Mouse (Mus musculus): ENCODE results near the gene Kmt2a. TPM values are rescaled to one million over a fixed set of nuclear protein-coding genes. Genes with fewer than 3 reads are reported as not detected.

Gene Kmt2a
- polyA plus RNA-seq, 1 experiment from 2014 or later: 22.2 TPM

DNA sequence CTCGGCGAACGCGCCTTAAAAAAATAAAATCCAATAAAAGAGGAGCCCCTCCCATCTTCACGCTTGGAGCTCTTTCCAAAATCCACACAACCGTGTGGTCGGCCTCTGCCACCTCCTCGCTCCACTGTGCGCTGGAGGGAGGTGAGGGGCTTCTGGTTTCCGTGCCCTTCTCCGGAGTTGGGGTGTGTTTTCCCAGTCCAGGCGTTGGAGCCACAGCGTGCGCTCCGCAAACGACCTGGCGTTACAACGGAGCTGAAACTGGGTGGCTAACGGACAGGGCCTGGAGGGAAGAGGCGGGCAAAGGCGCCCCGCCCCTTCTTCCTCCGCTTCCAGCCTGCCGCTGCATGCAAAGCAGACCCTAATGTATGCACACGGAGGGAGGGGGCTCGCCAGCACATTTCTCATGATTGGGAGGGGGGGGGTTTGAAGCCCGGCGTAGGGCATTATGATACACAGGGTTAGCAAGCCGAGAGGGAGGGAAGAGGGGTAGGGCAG, 892 bp upstream of the Kmt2a start:
- DNase-seq (ENCODE audit: low read depth, low spot score): no peak
- POLR2A ChIA-PET: interaction anchor here (0.6 to 1.9 kb wide), 7 partner anchors 10 to 104 kb away, joined by 3 to 9 read pairs (median 3); no protein-coding TSS in a partner anchor
- CTCF ChIA-PET: interaction anchor here (1.0 kb wide), 1 partner anchor 38 kb away, joined by 4 read pairs; the partner anchor contains the start of gene Atp5l
- H3K27me3 ChIP-seq: no peaks in the 10 kb centered on the region
- no peak for TF ChIP-seq CTCF (IDR thresholded peaks at IDR 0.05)
- in situ Hi-C loops (cut with MboI; ENCODE audit: low pct_unique_long_range_greater_than_20kb): no loop called here
- ATAC-seq: peak; percentile 49

DNA sequence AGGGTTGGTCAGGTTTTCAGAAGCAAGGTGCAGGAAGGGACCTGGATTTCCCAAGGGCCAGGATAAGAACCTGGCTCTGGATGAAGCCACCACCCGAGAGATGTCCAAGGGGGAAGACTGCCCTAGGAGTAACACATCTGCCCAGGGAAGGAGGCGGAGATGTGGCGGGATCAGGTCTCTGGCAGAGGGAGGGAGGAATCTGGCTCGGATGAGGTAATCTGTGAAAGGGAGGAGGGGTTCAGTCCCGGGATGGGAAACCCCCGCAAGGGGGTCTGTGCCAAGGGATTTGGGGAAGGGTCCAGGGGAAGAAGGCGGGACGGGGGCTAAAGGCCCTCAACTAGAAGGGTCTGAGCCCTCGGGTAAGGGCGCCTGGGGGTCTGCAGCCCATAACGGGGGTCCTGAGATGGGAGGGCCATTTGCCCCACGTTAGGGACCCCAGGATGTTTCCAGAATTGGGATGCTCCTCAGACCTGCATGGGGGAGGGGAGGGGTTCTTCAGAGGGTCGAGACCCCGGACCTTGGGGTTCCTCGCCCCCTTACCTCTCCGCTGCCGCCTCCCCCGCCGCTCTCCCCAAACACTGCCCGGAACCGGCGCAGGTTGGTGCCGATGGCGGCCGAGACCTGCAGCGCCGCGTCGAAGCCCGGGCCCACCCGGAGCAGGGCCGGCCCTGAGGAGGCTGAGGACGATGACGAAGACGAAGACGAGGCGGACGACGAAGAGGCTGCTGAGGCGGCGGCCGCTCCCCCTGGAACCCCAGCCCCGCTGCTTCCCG, 601 bp downstream of the Kmt2a start:
- TF ChIP-seq CTCF (IDR thresholded peaks at IDR 0.05): no peak
- ATAC-seq (peak; percentile 15), DNase-seq (ENCODE audit: low read depth, low spot score) (no peak)
- in situ Hi-C loops (cut with MboI; ENCODE audit: low pct_unique_long_range_greater_than_20kb): no loop called here
- no peaks in the 10 kb centered on the region for H3K27me3 ChIP-seq
- ChIA-PET POLR2A (interaction anchor here (1.9 kb wide), 1 partner anchor 12 kb away, joined by 7 read pairs; no protein-coding TSS in a partner anchor), CTCF (interaction anchor here (1.0 kb wide), 1 partner anchor 27 kb away, joined by 3 read pairs; no protein-coding TSS in a partner anchor)

DNA sequence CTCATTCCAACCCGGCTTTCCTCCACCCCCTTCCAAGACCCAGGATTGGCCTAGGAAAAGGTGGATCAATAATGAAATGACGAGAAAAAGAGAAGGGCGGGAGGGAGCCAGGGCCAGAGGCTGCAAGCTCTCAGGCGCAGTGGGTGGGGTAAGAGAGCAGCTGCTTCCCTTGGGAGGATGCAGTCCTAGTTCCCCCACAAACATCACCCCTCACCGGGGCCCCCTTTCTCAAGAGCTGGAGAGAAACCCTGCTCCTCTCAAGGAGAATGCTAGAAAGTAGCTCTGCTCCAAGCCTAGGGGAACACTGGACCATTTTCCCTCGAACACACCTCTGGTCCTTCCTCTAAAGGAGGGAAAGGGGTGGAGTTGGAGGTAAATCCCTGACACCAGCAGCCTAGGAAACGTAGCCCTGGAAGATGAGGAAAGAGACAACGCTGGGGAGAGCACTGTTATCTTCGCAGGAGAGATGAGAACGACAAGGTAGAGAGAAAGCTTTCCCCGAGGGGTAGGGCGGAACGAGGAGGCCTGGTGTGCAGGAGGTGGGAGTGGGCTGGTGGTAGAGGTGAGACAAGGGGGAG, 1.3 kb downstream of the Kmt2a start:
- POLR2A ChIA-PET: interaction anchor here (1.1 to 1.3 kb wide), 2 partner anchors 24 to 56 kb away, joined by 3 to 5 read pairs; no protein-coding TSS in a partner anchor
- in situ Hi-C loops (cut with MboI; ENCODE audit: low pct_unique_long_range_greater_than_20kb): no loop called here
- no peak for ATAC-seq
- CTCF ChIA-PET: interaction anchor here (1.0 to 1.2 kb wide), 4 partner anchors 10 to 34 kb away, joined by 3 to 4 read pairs (median 3); no protein-coding TSS in a partner anchor
- H3K27me3 ChIP-seq: no peaks in the 10 kb centered on the region
- DNase-seq (ENCODE audit: low read depth, low spot score): no peak
- TF ChIP-seq CTCF (IDR thresholded peaks at IDR 0.05): no peak

DNA sequence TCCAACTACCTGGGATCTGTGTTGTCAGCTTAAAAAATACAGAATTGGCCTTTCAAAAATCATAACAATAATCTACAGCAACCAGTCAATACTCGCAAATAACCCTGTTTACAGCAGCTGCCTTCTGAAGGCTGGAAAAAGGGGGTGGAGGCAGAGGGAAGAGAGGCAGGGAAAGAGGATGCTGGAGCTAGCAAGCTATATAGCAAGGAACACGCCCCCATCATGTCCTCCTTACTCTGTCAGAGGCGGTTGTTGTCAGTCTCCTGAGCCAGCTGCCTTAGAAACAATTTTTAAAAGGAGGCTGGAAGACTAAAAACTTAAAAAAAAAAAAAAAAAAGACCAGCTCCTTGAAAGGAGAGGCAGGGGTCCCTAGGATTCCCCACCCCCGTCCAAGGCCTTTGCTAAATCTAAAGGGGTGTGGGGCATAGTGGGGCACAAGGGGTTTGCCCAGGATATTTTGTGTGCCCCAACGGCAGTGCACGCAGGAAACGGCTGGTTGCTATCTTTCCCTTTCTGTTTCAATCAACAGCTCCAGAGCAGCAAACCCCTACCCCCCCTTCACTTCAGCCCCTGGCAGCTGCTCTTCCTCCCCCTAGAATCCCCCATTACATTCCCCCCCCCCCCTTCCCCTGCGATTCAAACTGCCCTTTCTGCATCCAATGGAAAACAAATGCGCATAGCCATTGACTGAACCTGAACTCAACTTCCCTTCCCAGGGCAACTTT, 2.2 kb downstream of the Kmt2a start:
- ATAC-seq (no peak), DNase-seq (ENCODE audit: low read depth, low spot score) (no peak)
- no peak for TF ChIP-seq CTCF (IDR thresholded peaks at IDR 0.05)
- in situ Hi-C loops (cut with MboI; ENCODE audit: low pct_unique_long_range_greater_than_20kb): no loop called here
- CTCF ChIA-PET: interaction anchor here (0.9 to 1.8 kb wide), 7 partner anchors 9 to 88 kb away, joined by 3 to 5 read pairs (median 3); no protein-coding TSS in a partner anchor
- H3K27me3 ChIP-seq: no peaks in the 10 kb centered on the region
- POLR2A ChIA-PET: interaction anchor here (0.6 to 1.3 kb wide), 6 partner anchors 25 to 998 kb away, joined by 3 to 5 read pairs (median 3); no protein-coding TSS in a partner anchor

DNA sequence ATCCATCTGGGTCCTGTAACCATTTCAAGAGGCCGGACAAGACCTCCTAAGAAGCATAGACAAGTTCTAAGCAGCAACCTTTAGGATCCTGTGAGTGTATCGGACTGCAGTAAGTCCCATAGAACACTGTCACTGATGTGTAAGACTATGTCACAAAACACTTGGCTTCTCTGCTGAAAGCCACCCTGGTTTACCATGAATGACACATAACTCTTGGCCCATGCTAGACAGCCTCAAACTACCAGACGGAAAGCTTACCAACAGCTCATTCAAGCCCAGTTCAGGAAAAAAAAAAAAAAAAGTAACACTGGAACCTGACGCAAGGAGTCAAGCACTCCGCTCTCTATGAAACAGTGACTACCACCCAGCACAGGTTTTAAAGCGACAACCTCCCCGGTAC, 3.4 kb downstream of the Kmt2a start:
- CTCF ChIA-PET: interaction anchor here (0.9 to 1.8 kb wide), 3 partner anchors 22 to 89 kb away, joined by 3 to 5 read pairs (median 4); no protein-coding TSS in a partner anchor
- no peak for TF ChIP-seq CTCF (IDR thresholded peaks at IDR 0.05)
- in situ Hi-C loops (cut with MboI; ENCODE audit: low pct_unique_long_range_greater_than_20kb): no loop called here

DNA sequence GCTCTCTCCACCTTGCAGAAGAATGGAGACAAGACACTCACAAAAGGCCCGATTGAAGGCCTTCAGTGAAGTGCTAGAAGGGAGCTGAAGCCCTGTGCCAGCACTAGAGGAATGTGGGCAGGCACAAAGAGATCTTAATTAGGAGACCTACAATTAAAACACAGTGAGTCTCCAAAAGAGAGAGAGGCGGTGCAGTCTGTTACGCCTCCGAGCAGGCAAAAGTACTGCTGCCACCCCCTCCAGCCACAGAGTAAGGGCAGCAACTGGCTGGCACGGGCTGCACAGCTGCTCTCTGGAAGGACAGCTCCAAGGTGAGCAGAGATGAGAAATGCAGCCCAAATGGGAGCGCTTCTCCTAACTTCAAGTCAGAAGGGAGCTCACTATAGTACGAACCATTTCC, 5.6 kb downstream of the Kmt2a start:
- in situ Hi-C loops (cut with MboI; ENCODE audit: low pct_unique_long_range_greater_than_20kb): no loop called here
- ChIA-PET POLR2A (no interaction called here), CTCF (interaction anchor here (0.7 to 1.0 kb wide), 2 partner anchors 25 to 39 kb away, joined by 3 to 4 read pairs; no protein-coding TSS in a partner anchor)
- H3K27me3 ChIP-seq: no peaks in the 10 kb centered on the region
- ATAC-seq (no peak), DNase-seq (ENCODE audit: low read depth, low spot score) (no peak)
- TF ChIP-seq CTCF (IDR thresholded peaks at IDR 0.05): no peak

More for the DNA sequence above, 3.4 kb downstream of the Kmt2a start:
- no peaks in the 10 kb centered on the region for H3K27me3 ChIP-seq
- DNase-seq (ENCODE audit: low read depth, low spot score) (no peak), ATAC-seq (no peak)
- POLR2A ChIA-PET: no interaction called here

DNA sequence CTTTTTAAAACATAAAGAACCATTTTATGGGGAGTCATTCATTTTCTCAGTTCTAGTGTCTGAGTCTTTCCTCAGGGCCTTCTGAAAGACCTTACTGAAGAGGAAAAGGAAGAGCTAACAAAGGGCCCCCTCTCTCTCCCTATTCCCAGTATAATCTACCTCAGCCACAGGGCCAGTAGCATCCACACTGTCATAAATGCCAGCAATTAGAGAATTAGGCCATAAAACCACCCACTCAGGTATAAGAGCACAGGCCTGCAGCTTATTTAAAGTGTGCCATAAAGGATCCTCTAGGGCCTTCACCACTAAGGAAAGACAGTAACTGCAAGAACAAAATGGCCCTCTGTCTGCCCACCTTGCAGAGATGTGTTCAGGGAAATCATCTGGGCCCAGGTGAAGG, 6.9 kb downstream of the Kmt2a start:
- no peak for TF ChIP-seq CTCF (IDR thresholded peaks at IDR 0.05)
- in situ Hi-C loops (cut with MboI; ENCODE audit: low pct_unique_long_range_greater_than_20kb): no loop called here
- DNase-seq (ENCODE audit: low read depth, low spot score) (no peak), ATAC-seq (no peak)
- CTCF ChIA-PET: no interaction called here
- POLR2A ChIA-PET: no interaction called here
- H3K27me3 ChIP-seq: no peaks in the 10 kb centered on the region

DNA sequence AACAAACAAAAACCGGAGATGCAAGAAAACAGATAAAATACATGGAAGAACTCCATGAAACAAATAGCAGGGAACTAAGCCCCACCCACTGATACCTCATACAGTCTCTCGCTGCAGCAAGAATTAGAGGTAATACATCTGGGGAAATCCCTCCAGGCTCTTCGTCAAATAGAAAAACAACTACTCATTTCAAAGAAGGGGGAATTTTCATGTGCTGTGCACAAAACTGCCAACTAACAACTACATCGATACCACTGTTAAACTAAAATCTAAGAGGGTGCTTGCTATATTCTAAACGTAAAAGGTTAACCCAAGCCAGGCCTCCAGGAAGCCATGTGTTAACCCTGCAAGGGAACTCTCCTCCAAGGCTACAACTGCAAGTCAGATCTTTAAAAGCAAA, 7.4 kb downstream of the Kmt2a start:
- DNase-seq (ENCODE audit: low read depth, low spot score) (no peak), ATAC-seq (no peak)
- TF ChIP-seq CTCF (IDR thresholded peaks at IDR 0.05): no peak
- ChIA-PET POLR2A (no interaction called here), CTCF (no interaction called here)
- no peaks in the 10 kb centered on the region for H3K27me3 ChIP-seq
- in situ Hi-C loops (cut with MboI; ENCODE audit: low pct_unique_long_range_greater_than_20kb): no loop called here

DNA sequence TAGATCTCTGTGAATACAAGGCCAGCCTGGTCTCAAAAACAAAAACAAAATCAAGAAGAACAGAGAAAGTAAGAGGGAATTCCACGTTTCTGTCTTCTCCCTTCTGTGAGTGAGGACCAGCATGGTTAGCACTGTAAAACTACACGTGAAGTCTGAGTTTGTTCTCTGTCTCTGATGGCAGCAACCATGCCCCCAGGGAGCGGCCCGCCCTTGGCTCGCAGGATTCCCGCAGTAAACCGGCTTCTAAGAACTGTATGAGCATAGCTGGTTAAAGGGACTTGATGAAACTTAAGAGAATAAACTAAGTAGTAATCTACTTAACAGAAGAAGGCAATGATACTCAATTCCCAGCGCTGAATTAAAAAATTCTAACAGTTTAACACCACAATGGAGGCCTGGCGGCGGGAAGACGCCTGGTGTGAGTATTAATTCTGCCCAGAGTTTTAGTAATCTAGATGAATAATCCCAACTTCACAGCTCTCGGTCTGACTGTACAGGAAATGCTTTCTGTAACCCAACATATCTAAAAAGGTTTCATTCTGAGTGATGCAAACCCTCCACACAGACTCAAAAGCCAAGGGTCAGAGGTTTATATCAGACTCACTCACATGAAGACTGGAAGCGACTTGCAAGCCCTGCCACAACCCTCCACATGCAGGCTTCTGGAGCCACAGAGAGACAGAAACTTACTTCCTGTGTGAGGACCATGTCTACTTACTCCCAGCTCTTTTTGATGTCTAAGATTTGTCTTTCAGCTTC, 12.6 kb downstream of the Kmt2a start:
- ATAC-seq (no peak), DNase-seq (ENCODE audit: low read depth, low spot score) (no peak)
- CTCF ChIA-PET: interaction anchor here (1.6 kb wide), 1 partner anchor 10 kb away, joined by 4 read pairs; no protein-coding TSS in a partner anchor
- TF ChIP-seq CTCF (IDR thresholded peaks at IDR 0.05): no peak
- in situ Hi-C loops (cut with MboI; ENCODE audit: low pct_unique_long_range_greater_than_20kb): no loop called here
- no peaks in the 10 kb centered on the region for H3K27me3 ChIP-seq
- POLR2A ChIA-PET: interaction anchor here (1.1 kb wide), 1 partner anchor 13 kb away, joined by 3 read pairs; the partner anchor contains the start of gene Kmt2a

All from Patski (cell line).